Mouse (Mus musculus): ENCODE results near the gene Anapc1.

GRCm38 (mm10) chr2:128710609-128711008 lies 23.4 kb upstream of the Anapc1 start:
- TF ChIP-seq GATA1 (IDR thresholded peaks at IDR 0.05; ENCODE audit: low read depth, low read length) = no peak
- no peak for TF ChIP-seq ZC3H11A (IDR thresholded peaks at IDR 0.05; ENCODE audit: low read depth, low read length)
- TF ChIP-seq MYB (IDR thresholded peaks at IDR 0.05; ENCODE audit: low read depth, low read length) = no peak
- no peak for TF ChIP-seq POLR2A (IDR thresholded peaks at IDR 0.05; ENCODE audit: control insufficient read depth in 1 of 2, insufficient read depth in 1 of 2, low read depth in 1 of 2, low read length in 2 of 2, poor library complexity in 1 of 2)
- TF ChIP-seq USF2 (IDR thresholded peaks at IDR 0.05; ENCODE audit: borderline replicate concordance in 1 of 2, insufficient read depth in 1 of 2, low read depth in 1 of 2, low read length in 2 of 2) = no peak
- TF ChIP-seq USF1 (IDR thresholded peaks at IDR 0.05; ENCODE audit: low read depth, low read length) = no peak
- no peak for TF ChIP-seq UBTF (IDR thresholded peaks at IDR 0.05; ENCODE audit: borderline replicate concordance, insufficient read depth, low read depth, low read length)
- no peak for TF ChIP-seq CHD2 (IDR thresholded peaks at IDR 0.05; ENCODE audit: low read length)

All from MEL (cell line).